Mouse (Mus musculus): ENCODE results near the gene Rem2. TPM values are rescaled to one million over a fixed set of nuclear protein-coding genes. Genes with fewer than 3 reads are reported as not detected.

Gene Rem2
- polyA plus RNA-seq (2012; rRNA removed; ENCODE audit: low replicate concordance) = 0.35 TPM in 1 of 2 replicates, not detected in the other

GRCm38 (mm10) chr14:54475941-54476844 is at the start of gene Rem2:
Gene Rem2 (plus strand): TSS chr14:54476100.

DNA sequence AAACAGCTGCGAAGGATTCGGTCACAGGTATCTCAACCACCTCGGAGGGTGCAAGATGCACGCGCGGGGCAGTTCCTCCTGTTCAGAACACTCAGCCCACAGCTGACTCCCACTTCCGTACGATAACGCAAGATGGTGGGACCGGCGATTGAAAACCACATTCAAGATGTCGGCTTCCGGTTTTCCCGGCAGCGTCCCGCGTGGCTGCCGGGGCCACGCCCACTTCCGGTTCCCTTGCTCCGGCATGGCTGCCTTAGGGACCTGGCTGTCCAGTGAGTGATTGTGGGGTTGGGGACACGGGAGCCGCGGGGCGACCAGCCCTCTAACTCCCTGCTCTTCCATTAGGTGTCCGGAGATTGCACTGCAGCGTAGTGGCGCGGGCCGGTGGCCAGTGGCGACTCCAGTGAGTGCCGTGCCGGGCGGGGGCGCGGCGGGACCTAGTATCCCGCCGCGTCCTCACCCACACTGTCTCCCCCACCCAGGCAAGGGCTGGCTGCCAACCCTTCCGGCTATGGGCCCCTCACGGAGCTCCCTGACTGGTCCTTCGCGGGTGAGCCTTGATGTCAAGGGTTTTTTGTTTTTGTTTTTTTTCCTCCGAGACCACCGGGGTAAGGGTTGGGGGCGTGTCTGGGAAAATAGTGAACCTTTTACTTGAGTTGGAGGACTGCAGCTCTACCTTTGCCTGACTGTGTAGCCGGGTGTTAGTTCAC is 49.1 kb upstream of the Rem2 start, which contains the start of gene Mrpl52:
Gene Mrpl52, plus strand, starts transcription at position 221 of the 710 bp plus-strand sequence.

DNA sequence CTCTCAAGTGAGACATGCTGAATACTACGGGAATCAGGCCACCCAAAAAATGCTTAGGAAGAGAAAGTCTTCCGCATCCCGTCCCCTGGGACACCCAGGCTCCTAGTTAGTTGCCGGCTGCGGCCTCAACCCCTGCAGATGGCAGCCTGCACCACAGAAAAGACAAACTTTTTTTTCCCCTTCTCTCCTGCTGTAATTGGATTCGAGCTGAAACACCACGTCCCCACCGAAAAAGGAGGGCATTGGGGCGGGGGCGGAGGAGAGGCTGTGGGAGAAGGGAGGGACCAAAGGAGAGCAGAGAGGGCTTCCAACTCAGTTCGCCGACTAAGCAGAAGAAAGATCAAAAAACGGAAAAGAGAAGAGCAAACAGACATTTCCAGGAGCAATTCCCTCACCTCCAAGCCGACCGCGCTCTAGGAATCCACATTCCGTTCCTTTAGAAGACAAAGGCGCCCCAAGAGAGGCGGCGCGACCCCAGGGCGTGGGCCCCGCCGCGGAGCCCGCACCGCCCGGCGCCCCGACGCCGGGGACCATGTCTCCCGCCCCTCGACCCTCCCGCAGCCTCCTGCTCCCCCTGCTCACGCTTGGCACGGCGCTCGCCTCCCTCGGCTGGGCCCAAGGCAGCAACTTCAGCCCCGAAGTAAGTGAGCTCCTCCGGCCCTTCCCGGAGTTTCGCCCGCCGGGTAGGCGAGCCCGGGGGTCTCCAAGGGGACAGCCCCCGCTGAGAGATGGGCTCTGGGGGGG is 44.4 kb upstream of the Rem2 start, which contains the start of gene Mmp14:
Gene Mmp14, plus strand, starts transcription at position 279 of the 744 bp plus-strand sequence.

GRCm38 (mm10) chr14:54463959-54464292 is 12.0 kb upstream of the Rem2 start, which contains the start of gene Lrp10:
Gene Lrp10 (plus strand): TSS chr14:54464137.

Other genes starting within 250 kb of the Rem2 start
- 572 and 598 TPM in 2 replicates for gene Dad1, start 222.0 kb upstream of the Rem2 start, polyA plus RNA-seq (2012; rRNA removed; ENCODE audit: low replicate concordance)
- gene Abhd4, start 221.9 kb upstream of the Rem2 start, polyA plus RNA-seq (2012; rRNA removed; ENCODE audit: low replicate concordance) = 80.7 and 93.4 TPM in 2 replicates
- not detected in 2 replicates for gene Olfr49, start 191.2 kb upstream of the Rem2 start, polyA plus RNA-seq (2012; rRNA removed; ENCODE audit: low replicate concordance)
- 109 and 164 TPM in 2 replicates for gene Oxa1l, start 115.3 kb upstream of the Rem2 start, polyA plus RNA-seq (2012; rRNA removed; ENCODE audit: low replicate concordance)
- gene Slc7a7, start 58.3 kb upstream of the Rem2 start, polyA plus RNA-seq (2012; rRNA removed; ENCODE audit: low replicate concordance) = 13.8 and 25.3 TPM in 2 replicates
- 142 and 264 TPM in 2 replicates for gene Mrpl52, start 49.2 kb upstream of the Rem2 start, polyA plus RNA-seq (2012; rRNA removed; ENCODE audit: low replicate concordance)
- 117 and 543 TPM in 2 replicates for gene Mmp14, start 44.5 kb upstream of the Rem2 start, polyA plus RNA-seq (2012; rRNA removed; ENCODE audit: low replicate concordance)
- gene Lrp10, start 12.0 kb upstream of the Rem2 start, polyA plus RNA-seq (2012; rRNA removed; ENCODE audit: low replicate concordance) = 132 and 137 TPM in 2 replicates
- 49.5 and 53.1 TPM in 2 replicates for gene Prmt5, start 41.4 kb downstream of the Rem2 start, polyA plus RNA-seq (2012; rRNA removed; ENCODE audit: low replicate concordance)
- gene Haus4, start 78.5 kb downstream of the Rem2 start, polyA plus RNA-seq (2012; rRNA removed; ENCODE audit: low replicate concordance) = 13.0 and 32.6 TPM in 2 replicates
- 24.9 and 44.4 TPM in 2 replicates for gene Ajuba, start 101.5 kb downstream of the Rem2 start, polyA plus RNA-seq (2012; rRNA removed; ENCODE audit: low replicate concordance)
- gene 4931414P19Rik, start 129.9 kb downstream of the Rem2 start, polyA plus RNA-seq (2012; rRNA removed; ENCODE audit: low replicate concordance) = 5.9 and 9.7 TPM in 2 replicates
- gene Psmb5, start 141.9 kb downstream of the Rem2 start, polyA plus RNA-seq (2012; rRNA removed; ENCODE audit: low replicate concordance) = 193 and 230 TPM in 2 replicates
- gene Psmb11, start 145.3 kb downstream of the Rem2 start, polyA plus RNA-seq (2012; rRNA removed; ENCODE audit: low replicate concordance) = not detected in 2 replicates
- gene Gm17606, start 164.9 kb downstream of the Rem2 start, polyA plus RNA-seq (2012; rRNA removed; ENCODE audit: low replicate concordance) = not detected in 2 replicates
- 1.6 and 12.2 TPM in 2 replicates for gene Cdh24, start 165.3 kb downstream of the Rem2 start, polyA plus RNA-seq (2012; rRNA removed; ENCODE audit: low replicate concordance)
- gene 1700123O20Rik, start 210.1 kb downstream of the Rem2 start, polyA plus RNA-seq (2012; rRNA removed; ENCODE audit: low replicate concordance) = 56.7 and 62.0 TPM in 2 replicates
- gene Acin1, start 210.8 kb downstream of the Rem2 start, polyA plus RNA-seq (2012; rRNA removed; ENCODE audit: low replicate concordance) = 82.9 and 163 TPM in 2 replicates
- 0.18 and 0.30 TPM in 2 replicates for gene Gm29776, start 222.7 kb downstream of the Rem2 start, polyA plus RNA-seq (2012; rRNA removed; ENCODE audit: low replicate concordance)
- gene Cebpe, start 236.1 kb downstream of the Rem2 start, polyA plus RNA-seq (2012; rRNA removed; ENCODE audit: low replicate concordance) = 0.87 and 5.4 TPM in 2 replicates